ENCODE assay signal across 16 mouse cellular contexts in the genomic region with DNA sequence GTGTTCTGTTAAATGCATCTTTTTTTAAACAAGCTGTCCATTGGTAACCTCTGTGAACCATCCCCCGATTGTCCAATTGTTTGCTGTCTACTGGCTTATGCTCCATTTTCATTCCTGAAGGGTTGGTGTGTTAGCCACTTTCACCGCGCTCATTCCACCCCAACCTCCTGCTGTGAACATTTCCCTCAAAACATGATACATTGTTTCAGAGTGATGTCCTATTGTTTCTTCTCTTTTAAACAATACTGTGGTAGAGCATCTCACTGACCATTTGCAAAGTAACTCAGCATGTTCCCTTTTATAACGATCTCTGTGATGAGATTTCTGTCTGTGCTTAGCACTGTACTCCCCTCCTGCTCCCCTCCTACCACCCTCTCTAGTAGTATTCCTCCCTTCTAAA.
"Had no signal": no experiment of that assay in that cellular context is flagged by ENCODE, and none has a peak within 500 bp of the region (broad histone marks: within the 10 kb centered on the region; RNA-seq: fewer than 3 reads in every experiment).

No protein-coding gene starts in this region.

- H3K9me3 ChIP-seq: lung, embryonic 15.5 days; megakaryocyte, embryonic 14.5 days; midbrain, embryonic 13.5 days; midbrain, embryonic 15.5 days; neural tube, embryonic 12.5 days; stomach, embryonic 15.5 days had no signal

- DNase-seq: liver, postnatal 0 days; lung, adult 2 months; lung, postnatal 14 days; lung, postnatal 36 days; right cerebral cortex, postnatal 14 days; thymus, adult 2 months; thymus, postnatal 25 days; thymus, postnatal 4 days had no signal

- H3K9ac ChIP-seq: liver, postnatal 0 days; lung, embryonic 15.5 days; midbrain, embryonic 13.5 days; midbrain, embryonic 15.5 days; neural tube, embryonic 12.5 days; stomach, embryonic 15.5 days had no signal

- H3K4me3 ChIP-seq: lung, embryonic 15.5 days; megakaryocyte, embryonic 14.5 days; midbrain, embryonic 13.5 days; midbrain, embryonic 15.5 days; neural tube, embryonic 12.5 days; stomach, embryonic 15.5 days had no signal

- H3K27ac ChIP-seq: lung, embryonic 15.5 days; macrophage; midbrain, embryonic 13.5 days; midbrain, embryonic 15.5 days; neural tube, embryonic 12.5 days; stomach, embryonic 15.5 days; stomach, postnatal 0 days had no signal

- H3K36me3 ChIP-seq: lung, embryonic 15.5 days; midbrain, embryonic 13.5 days; midbrain, embryonic 15.5 days; neural tube, embryonic 12.5 days; stomach, embryonic 15.5 days had no signal

- H3K4me1 ChIP-seq: lung, embryonic 15.5 days; megakaryocyte, embryonic 14.5 days; midbrain, embryonic 15.5 days; neural tube, embryonic 12.5 days; stomach, embryonic 15.5 days had no signal

- H3K27me3 ChIP-seq: lung, embryonic 15.5 days; midbrain, embryonic 13.5 days; midbrain, embryonic 15.5 days; neural tube, embryonic 12.5 days; stomach, embryonic 15.5 days had no signal
